Mouse (Mus musculus): Measurements from ENCODE around the gene Mamstr.
"Not testable (repeated sequence)": the region's sequence is repeated elsewhere in the genome, so short reads cannot be mapped to it uniquely, and the experiment has no call there.

The Mamstr gene

DNA sequence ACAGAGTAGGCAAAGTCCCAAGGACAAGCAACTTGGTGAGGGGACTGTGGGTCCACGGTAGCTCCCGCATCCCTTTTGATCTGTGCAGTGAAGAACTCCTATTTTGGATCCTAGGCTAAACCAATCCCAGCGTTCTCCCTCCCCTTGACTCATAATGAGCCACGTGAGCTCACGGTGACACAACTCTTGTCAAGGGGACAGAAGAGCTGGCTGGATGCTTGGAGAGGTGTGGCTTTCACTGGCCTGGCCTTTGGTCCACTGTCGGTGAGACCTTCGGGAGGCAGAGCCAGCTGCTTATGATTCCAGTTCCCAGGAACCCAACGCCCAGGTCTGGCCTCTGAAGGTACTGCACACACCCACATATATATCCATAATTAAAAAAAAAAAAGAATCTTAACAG, 9.6 kb downstream of the Mamstr start:
- no peak for DNase-seq (ENCODE audit: low read depth, low spot score)

- DNase-seq (ENCODE audit: low read depth, low spot score): not testable (repeated sequence)
These were observed 10.7 kb downstream of the Mamstr start for GRCm38 (mm10) chr7:45650484-45650883.

GRCm38 (mm10) chr7:45654424-45655047, 14.8 kb downstream of the Mamstr start:
- peak; percentile 57 for DNase-seq (ENCODE audit: low read depth, low spot score)

GRCm38 (mm10) chr7:45660746-45661478, 21.1 kb downstream of the Mamstr start:
- DNase-seq (ENCODE audit: low read depth, low spot score): no peak

DNA sequence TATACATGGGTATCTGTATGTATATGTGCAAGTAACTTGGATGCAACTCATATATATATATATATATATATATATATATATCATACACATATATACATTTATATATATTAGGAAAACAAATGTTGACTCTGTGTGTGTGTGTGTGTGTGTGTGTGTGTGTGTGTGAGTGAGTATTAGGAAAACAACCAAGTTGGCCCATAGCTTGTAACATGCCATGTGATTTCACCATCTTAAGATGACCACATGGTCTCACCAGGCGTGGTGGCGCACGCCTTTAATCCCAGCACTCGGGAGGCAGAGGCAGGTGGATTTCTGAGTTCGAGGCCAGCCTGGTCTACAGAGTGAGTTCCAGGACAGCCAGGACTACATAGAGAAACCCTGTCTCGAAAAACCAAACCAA, 21.9 kb downstream of the Mamstr start:
- DNase-seq (ENCODE audit: low read depth, low spot score): not testable (repeated sequence)

GRCm38 (mm10) chr7:45665303-45666138, 25.7 kb downstream of the Mamstr start:
- no peak for DNase-seq (ENCODE audit: low read depth, low spot score)

DNA sequence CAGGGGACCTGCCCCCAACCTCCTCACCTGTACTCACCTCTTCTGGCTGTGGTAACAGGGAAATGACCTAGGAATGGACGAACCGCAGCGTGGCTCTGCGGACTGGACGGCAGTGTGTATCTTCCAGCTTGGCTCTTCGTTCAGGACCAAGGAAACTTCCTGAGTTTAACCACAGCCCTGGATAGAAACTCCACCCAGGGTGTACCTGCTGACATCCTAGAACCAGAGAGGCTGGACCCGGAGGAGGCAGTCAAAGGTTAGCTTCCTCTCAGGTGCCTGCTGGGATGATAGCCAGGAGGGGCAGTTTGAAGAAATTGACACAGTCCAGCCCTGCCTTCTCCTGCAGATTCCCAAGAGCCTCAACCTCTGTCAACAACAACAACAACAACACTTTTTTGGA, 26.4 kb downstream of the Mamstr start, which contains the start of gene Fut2:
Gene Fut2, minus strand, starts transcription at position 234 of the 400 bp plus-strand sequence.
- no peak for DNase-seq (ENCODE audit: low read depth, low spot score)

GRCm38 (mm10) chr7:45667761-45668160, 28.0 kb downstream of the Mamstr start:
- no peak for DNase-seq (ENCODE audit: low read depth, low spot score)

DNA sequence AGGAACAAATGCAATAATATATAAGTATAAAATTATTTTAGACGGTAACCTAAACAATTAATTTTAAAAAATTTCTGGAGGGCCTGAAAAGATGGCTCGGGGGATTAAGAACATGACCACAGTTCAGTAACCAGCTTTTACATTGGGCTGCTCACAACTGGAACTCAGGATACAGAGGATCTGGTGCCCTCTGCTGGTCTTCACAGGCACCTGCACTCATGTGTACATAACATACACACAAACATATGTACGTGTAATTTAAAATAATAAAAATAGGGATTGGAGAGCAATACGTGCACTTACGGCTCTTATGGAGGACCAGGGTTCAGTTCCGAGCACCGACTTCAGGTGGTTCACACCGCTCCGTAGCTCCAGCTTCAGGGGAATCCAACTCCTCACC, 29.1 kb downstream of the Mamstr start:
- no peak for DNase-seq (ENCODE audit: low read depth, low spot score)

DNA sequence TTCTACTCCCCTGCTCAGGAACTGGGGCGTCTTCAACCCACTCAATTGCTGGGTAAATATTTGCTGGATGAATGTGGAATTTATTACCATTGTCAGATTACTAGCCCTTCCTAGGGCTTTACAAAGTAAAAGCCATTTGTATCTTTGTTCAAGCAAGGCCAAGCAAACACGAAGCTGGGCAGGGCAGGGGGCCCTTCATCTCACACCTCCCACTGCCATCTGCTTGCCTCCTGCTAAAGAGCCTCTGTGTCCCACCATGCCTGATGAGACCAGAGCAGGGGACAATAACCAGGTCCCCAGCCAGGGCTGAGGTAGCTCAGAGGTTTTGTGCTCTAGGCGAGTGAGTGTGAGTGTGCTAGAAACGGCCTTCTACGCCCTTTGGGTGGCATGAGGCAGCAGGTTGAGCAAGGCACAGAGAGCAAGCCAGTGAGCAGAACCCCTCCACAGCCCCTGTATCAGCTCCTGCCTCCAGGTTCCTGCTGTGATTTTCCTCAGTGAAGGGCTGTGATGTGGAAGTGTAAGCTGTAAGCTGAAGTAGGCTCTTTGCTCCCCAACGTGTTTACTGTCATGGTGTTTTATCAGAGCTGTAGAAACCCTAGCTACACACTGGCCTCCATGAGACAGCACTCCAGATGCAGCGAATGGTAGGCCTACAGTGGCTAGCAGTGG, 38.0 kb downstream of the Mamstr start:
- no peak for DNase-seq (ENCODE audit: low read depth, low spot score)

- no peak for DNase-seq (ENCODE audit: low read depth, low spot score)
These were observed 38.7 kb downstream of the Mamstr start for GRCm38 (mm10) chr7:45678513-45678912.

GRCm38 (mm10) chr7:45679966-45680621, 40.3 kb downstream of the Mamstr start:
- DNase-seq (ENCODE audit: low read depth, low spot score): no peak

GRCm38 (mm10) chr7:45681046-45681736, 41.4 kb downstream of the Mamstr start:
- DNase-seq (ENCODE audit: low read depth, low spot score): no peak

DNA sequence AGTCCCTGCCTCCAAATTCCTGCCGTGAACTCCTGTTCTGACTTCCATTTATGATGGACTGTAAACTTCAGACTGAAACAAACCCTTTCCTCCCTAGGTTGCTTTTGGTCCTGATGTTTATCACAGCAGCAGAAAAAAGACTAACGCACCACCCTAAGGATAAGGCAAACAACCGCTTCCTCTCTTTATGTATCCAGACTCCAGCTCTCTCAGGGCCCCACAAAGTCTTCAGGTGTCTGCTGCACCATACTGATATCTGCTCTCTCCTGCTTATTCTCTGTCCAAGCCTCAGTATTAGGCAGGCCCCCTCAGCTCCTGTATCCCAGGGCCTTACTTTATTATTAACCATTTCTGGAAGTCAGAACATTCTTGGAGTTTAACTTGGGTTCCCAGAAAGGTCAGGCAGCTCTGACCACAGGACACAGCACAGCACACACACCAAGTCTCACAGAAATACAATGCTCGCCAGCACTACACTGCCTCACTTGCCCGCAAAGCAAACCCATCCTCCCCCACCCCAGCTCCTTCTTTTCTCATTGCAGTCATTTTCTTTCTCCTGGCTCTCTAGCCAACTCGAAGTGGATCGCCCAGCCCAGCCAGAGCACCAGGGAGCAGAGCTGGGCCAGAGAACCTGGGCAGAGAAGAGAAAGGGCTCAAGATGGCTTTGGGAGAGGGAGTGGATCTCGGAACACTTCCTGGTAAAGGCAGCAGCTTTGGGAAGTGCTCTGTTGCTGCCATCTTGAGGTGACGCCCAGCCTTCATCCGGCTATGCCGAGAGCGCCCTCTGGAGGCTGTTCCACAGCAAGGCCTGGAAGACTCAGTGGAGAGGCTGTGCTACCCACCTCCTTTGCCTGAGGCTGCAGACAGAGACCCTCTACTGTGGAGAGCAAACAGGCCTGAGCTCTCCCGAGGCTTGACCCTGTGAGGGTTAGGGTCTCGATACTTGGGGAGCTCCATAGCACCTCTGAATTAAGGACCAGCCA, 42.7 kb downstream of the Mamstr start:
- DNase-seq (ENCODE audit: low read depth, low spot score): peak; percentile 84

- no peak for DNase-seq (ENCODE audit: low read depth, low spot score)
These were observed 43.7 kb downstream of the Mamstr start, which contains the start of gene Ntn5 for GRCm38 (mm10) chr7:45683396-45684050. Gene Ntn5 (plus strand): TSS chr7:45684022.

DNA sequence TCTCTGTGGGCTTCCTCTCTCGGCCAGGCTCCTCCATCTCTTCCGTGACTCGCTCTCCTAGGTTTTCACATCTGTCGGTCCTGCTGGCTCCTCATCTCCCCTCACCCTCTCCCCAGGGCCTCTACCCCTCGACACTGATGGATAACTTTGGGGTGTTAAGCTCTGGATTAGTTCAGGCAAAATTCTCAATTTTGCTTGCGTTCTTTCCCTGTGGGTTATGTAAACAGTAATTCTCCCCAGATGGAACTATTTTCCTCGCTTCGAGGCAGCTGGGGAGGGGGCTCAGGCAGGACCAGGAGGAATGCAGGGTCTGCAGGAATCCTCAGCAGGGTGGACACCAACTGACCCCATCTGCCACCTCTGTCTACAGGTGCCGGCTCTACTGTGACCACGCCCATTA, 46.0 kb downstream of the Mamstr start:
- no peak for DNase-seq (ENCODE audit: low read depth, low spot score)

DNA sequence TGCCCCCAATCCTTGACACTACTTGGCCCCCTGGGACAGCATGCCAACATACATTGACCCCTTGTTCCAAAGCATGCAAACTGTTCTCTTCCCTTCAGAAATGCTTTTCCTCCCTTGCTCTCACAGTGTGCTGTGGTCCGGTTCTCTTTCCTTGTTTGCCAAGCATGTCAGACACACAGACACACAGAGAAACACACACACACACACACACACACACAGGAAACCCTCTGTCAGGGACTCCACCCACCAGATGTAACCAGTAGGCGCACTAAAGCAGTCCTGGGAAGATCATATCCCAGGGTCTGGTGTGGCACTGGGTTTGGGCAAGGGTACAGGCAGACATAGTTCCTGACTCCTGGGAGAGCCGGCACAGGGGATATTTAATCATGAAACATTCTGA, 47.1 kb downstream of the Mamstr start:
- no peak for DNase-seq (ENCODE audit: low read depth, low spot score)

- no peak for DNase-seq (ENCODE audit: low read depth, low spot score)
These were observed 49.3 kb downstream of the Mamstr start for GRCm38 (mm10) chr7:45689099-45689498.

- DNase-seq (ENCODE audit: low read depth, low spot score): no peak
These were observed 50.0 kb downstream of the Mamstr start for GRCm38 (mm10) chr7:45689800-45690199.

All from WW6 (cell line).